Mouse (Mus musculus): Measurements from ENCODE around the gene Ccdc12. TPM values are rescaled to one million over a fixed set of nuclear protein-coding genes. Genes with fewer than 3 reads are reported as not detected.

The Ccdc12 gene
- polyA plus RNA-seq (2012; rRNA removed): 59.7 and 60.4 TPM in 2 replicates

GRCm38 (mm10) chr9:110656249-110657221, at the start of gene Ccdc12:
TSS of gene Ccdc12 (plus strand) at chr9:110656503.

DNA sequence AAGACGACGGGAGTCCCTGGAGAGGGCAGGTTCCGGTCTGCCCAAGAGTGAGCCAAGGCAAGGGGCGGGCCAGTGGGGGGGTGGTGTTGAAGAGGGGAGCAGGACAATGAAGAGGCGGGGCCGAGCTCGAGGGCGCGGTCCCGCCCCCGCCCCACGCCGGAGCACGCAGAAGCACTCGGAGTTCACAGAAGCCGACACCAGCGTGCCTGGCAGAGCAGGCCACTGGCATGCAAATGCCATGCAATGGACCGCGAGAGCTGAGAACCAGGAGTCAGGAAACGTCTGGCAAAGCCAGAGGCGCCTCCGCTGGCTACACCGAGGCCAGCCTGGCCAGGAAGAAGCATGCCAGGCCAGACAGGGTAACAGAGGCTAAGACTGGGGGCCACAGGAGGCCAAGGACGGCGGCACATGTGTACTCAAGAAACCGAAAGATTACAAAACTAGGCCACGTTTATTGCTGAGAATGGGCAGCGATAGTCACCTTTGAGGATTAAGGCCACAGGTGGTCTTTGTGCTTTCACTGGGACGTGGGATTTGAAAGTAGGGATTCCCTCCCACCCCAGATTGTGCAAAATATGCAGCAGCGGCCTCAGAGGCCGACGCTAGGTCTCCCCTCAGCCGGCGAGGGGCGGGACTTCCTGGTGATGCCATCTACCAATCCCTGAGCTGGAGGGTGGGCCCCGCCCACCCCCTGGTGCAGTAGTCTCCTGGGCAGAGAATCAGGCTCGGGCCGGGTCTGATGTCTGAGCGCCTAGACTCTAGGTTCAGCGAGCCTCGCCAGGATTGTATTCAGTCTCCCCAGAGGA, 31.7 kb upstream of the Ccdc12 start, which contains the start of gene Nradd:
TSS of gene Nradd (minus strand) at position 92 of the 806 bp plus-strand sequence.

DNA sequence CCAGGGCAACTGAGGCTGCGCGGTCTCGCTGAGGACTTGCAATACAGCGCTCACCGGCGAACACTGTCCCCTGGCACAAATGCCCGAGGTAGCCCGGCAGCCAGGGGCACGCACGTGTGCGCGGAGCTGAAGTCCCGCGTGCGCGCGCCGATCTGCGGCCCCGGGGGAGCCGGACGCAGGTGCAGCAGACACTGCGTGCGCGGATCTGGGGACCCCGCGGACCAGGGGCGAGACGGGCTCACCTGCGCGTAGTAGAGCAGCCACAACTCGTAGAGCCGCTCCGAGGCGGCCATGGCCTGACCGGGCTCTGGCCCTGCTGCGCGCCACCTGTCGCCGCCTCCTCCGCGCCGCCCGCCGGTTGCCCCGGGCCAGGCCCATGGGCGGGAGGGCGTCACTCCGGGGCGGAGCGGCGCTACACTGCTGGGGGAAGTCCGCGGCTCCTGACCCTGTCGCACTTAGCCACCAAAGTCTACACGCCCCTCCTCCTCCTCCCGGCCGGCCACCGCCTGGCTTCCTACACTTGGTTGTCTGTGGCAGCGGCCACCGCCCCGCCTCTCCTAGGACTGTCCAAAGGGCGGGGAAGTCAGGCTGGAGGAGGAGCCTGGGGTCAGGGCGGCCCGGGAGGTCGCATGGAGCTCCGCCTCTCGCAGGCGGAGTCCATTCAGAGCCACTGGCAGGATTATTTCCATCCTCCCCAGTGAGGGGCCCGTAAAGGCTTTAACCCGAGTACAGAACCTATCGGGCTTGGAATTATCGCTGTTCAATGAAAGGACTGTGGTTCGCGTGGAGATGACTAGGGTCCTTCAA, 2.4 kb upstream of the Ccdc12 start, which contains the start of gene Nbeal2:
TSS of gene Nbeal2 (minus strand) at position 507 of the 807 bp plus-strand sequence.

DNA sequence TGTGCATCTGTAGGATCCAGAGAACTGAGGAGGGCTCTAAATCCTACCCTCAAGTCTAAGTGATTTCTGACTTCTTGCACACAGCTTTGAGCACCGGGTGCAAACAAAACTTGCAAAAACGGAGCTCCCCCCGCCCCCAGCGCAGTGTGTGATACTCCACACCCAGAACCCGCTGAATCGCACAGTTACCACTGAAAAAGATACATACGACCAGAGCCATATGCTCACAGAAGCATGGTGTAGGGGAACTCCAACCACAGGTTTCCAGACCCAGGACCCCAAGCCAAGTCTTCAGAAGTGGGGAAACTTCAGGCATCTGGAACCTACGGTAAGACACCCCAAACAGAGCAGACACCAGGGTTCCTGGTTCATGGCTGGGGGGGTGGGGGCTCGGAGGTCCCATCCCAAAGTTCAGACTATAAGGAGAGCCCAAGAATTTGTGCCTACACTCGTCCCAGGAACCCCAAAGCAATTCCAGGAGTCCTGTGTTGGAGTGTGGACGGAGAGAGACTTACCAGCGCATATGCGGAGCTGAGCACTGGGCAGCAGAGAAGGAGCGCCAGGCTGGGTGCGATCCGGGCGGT, 85.5 kb downstream of the Ccdc12 start, which contains the start of gene Myl3:
TSS of gene Myl3 (plus strand) at position 151 of the 584 bp plus-strand sequence.

DNA sequence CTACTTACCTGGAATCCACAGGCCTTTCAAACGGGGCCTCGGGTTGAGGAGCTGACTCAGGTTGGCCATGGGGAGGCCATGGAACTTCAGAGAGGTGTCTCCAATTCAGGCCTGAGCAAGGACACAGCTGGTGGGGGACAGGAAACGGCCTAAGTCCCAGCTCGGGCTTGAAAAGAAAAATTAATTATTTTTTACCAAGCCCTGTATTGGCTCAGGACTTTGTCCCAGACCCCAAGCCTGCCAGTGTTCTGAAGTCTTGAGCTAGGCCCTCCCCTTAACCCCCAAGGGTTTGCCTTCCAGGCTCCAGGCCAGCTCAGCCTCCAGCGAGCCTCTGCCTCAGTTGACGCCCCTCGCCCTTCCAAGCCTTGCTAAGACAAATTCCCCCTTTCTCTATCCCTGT, 90.7 kb downstream of the Ccdc12 start, which contains the start of gene Pth1r:
TSS of gene Pth1r (minus strand) at position 185 of the 400 bp plus-strand sequence.

Other genes starting within 250 kb of the Ccdc12 start
- gene Ptpn23, start 248.3 kb upstream of the Ccdc12 start, polyA plus RNA-seq (2012; rRNA removed): 2.6 and 3.1 TPM in 2 replicates
- 689 and 935 TPM in 2 replicates for gene Ngp, start 236.8 kb upstream of the Ccdc12 start, polyA plus RNA-seq (2012; rRNA removed)
- 3.3 and 4.0 TPM in 2 replicates for gene Klhl18, start 179.8 kb upstream of the Ccdc12 start, polyA plus RNA-seq (2012; rRNA removed)
- 0.16 and 0.20 TPM in 2 replicates for gene Kif9, start 179.5 kb upstream of the Ccdc12 start, polyA plus RNA-seq (2012; rRNA removed)
- 20.0 and 26.1 TPM in 2 replicates for gene Setd2, start 123.9 kb upstream of the Ccdc12 start, polyA plus RNA-seq (2012; rRNA removed)
- gene Nradd, start 32.1 kb upstream of the Ccdc12 start, polyA plus RNA-seq (2012; rRNA removed): 1.8 TPM in 2 replicates
- 6.3 and 7.9 TPM in 2 replicates for gene Nbeal2, start 2.3 kb upstream of the Ccdc12 start, polyA plus RNA-seq (2012; rRNA removed)
- 0.08 TPM in 1 of 2 replicates, not detected in the other for gene Myl3, start 85.4 kb downstream of the Ccdc12 start, polyA plus RNA-seq (2012; rRNA removed)
- gene Pth1r, start 90.6 kb downstream of the Ccdc12 start, polyA plus RNA-seq (2012; rRNA removed): 2.5 and 3.2 TPM in 2 replicates
- gene Prss42, start 141.7 kb downstream of the Ccdc12 start, polyA plus RNA-seq (2012; rRNA removed): not detected in 2 replicates
- gene Prss44, start 157.5 kb downstream of the Ccdc12 start, polyA plus RNA-seq (2012; rRNA removed): not detected in 2 replicates
- gene Prss43, start 170.2 kb downstream of the Ccdc12 start, polyA plus RNA-seq (2012; rRNA removed): not detected in 2 replicates
- 0.03 TPM in 1 of 2 replicates, not detected in the other for gene Prss45, start 178.1 kb downstream of the Ccdc12 start, polyA plus RNA-seq (2012; rRNA removed)
- gene Prss46, start 188.0 kb downstream of the Ccdc12 start, polyA plus RNA-seq (2012; rRNA removed): not detected in 2 replicates
- gene Prss50, start 201.5 kb downstream of the Ccdc12 start, polyA plus RNA-seq (2012; rRNA removed): 1.5 and 1.6 TPM in 2 replicates
- 5.9 and 6.7 TPM in 2 replicates for gene Als2cl, start 223.4 kb downstream of the Ccdc12 start, polyA plus RNA-seq (2012; rRNA removed)
- gene Tmie, start 223.6 kb downstream of the Ccdc12 start, polyA plus RNA-seq (2012; rRNA removed): 4.0 and 4.3 TPM in 2 replicates

Measured in liver, embryonic 18 days (tissue).